Mouse (Mus musculus) c-Kit-positive CD71-negative TER-119-negative erythroid progenitor cells, embryonic 14.5 days (primary cell): ENCODE measurements around the gene Epb41.
A peak's percentile ranks its signal among the peaks of the same experiment; 100 is the strongest.

ENCODE experiments used
- DNase-seq: peaks from one replicate; pipeline ENCODE4 v3.0.0-alpha.2; 2013; ENCODE audit warnings: low read depth

Gene Epb41

DNA sequence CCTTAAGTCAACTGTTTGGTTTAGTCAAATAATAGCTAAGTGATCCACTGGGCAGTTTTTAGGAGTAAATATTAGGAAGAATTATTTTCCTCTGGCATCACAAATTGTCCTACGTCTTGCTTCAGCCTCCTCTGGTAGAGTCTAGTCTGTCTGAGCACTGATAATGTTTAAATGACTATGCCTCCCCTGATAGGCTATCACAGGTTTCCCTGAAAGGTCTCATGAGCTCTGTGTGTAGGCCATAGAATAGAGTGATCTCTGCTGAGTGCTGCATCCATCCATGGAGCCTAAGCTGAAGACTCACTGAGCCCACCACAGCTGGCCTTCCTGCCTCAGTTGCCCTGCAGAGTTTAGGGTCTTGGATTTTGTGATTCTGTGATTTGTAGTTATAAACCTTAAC, 186.6 kb downstream of the Epb41 start:
- DNase-seq, result no peak

DNA sequence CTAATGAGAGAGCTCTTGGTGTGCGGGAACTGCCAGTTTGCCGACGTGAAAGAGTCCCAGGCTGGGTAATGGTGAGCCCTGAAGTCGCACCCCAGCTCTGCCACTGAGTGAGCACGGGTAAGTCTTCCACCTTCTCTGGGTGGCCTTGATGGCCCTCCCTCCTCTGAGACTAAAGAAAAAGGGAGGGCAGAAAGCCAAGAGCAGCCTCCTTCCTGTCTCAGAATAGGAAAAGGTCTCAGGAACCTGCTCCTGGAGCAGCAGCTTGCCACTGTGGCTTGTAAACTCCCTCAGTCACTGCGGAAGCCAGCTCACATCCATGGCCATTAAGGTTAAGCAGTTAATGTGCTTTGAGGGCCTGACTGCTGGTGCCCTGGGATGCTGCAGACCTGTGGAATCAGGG, 189.7 kb downstream of the Epb41 start:
- DNase-seq, result no peak

DNA sequence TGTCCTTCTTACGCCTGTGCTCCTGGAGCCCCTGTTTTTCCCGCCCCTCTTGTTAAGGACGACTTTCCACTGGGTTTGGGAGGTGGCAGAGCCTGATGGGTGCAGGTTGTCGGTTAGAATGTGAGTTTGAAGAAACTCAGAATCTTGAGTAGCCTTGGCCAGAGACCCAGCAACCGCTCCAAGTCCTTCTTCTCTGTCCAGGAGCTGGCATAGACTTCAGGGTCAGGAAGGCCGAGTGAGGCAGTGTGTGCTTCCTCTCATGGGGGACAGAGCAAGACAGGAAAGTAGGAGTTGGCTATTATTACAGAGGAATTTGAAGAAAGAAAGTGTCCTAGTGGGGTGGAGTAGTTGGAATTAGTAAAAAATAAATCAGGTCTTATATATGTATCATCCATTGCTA, 191.6 kb downstream of the Epb41 start:
- no peak for DNase-seq

DNA sequence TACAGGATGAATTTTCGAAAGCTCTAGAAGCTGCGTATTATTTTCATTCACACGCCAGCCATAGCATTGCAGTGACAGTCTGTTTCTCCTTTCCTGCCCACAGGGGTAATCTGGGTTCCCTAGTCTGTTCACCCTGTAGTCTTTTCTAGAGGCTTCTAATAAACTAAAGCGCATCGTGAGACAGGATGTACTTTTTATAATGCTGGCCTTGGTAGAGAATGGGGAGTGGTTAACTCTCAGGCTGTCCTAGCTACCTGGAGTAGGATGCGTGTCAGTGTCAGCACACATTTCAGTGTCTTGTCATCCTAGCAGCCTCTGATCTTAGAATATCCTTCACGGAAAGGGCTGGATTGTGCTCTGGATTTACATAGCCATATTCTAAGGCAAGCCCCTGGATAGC, 193.8 kb downstream of the Epb41 start:
- no peak for DNase-seq

DNA sequence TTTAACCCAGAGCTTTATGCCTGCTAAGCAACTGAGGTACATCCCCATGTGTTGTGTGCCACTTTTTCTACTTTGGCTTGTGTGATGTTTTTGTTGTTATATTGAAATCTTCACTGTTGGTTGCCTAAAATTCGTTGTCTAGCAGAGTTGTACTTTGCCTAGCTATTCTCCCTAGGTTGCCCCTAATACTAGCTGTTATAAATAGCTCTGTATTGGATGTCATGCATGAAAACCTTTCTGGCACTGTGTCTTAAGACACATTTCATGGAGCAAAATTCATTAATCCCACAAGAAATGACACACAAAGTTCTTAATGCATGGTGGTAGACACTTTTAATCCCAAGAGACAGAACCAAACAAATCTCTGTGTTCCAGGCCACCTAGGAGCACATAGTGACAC, 195.4 kb downstream of the Epb41 start:
- DNase-seq, result no peak

DNA sequence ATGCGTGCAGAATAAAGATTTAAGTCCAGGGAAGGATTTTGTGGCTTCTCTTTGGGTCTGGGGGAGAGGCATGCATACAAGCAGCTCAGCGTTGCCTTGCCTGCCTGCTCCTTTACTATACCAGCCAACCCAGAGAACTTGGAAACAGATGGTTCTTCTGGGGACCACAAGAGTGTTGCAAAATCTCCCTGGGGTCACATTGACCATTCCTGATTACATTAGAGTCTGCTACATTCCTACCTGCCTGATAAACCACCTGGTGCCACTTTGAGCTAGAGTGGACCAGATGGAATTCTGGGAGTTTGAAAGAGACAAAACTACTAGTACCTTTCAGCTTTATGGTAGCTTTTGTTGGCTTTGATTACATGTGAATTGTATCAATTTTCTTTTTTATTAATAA, 198.3 kb downstream of the Epb41 start:
- DNase-seq, result no peak

DNA sequence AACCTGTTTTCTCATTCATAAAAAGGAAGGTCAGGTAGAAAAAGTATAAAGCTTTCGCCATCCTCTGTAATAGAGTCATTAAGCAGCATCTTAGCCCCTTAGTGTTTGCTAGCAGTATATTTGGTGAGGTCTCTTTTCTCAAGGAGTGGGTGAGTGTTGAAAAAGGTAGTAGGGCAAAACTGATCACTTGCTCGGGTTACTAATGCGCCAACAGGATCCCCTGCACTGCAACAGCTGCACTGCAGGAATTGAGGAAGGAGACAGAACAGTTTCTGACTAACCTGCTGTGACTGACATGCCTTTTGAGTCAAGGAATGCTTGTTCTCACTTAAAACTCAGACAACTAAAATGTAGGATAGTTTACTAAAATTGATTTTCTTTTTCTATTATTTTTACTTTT, 199.9 kb downstream of the Epb41 start:
- no peak for DNase-seq

DNA sequence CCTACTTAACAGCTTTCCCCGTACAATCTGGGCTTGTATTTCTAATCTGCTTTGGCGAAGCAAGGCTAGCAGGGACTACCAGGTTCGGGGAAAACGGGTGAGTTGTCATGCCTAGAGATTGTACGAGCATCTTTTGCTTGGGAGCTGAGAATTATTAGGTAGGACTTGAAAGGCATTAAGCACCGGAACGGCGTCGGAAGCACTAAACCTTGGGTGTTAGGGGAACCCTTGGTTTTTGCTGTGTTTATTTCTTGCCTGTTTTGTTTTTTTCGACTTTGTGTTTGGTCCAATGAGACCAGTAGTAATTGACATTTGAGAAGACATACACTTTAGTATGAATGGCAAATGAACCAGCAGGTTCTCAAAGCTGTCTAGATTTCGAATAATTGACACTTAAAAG, 200.6 kb downstream of the Epb41 start:
- DNase-seq, result no peak

DNA sequence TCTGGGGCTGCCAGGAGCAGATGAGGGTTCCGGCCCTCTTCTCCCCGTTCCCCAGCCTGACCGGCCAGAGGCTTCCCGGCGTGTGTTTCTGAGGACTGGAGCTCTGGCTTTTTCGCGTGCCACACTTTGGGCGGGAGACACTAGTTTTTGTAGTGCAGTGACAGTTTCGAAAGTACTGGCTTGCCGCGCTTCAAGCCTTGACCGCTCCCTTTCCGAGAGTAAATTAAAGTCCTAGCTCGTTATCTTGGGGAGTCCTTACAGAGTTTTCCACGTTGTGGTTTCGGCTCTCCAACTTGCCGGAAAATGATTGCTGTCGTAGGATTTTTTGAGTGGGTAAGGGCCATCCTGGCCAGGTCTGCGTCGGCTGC, 201.0 kb downstream of the Epb41 start:
- DNase-seq, result peak; percentile 32
